Mouse (Mus musculus) midbrain, embryonic 14.5 days (tissue): ENCODE measurements around the gene Dennd1c. TPM values are rescaled to one million over a fixed set of nuclear protein-coding genes. Genes with fewer than 3 reads are reported as not detected.

Experiments used
- ATAC-seq: fragments of 200-750 bp; cut with Nextera tagmentation; 2 replicates; pipeline ENCODE4 v1.8.0; 2017; ENCODE audit warnings: moderate number of reproducible peaks, moderate library complexity; ENCODE audit not compliant: low FRiP score, low TSS enrichment
- DNase-seq: peaks from one replicate; pipeline ENCODE4 v3.0.0-alpha.2; 2015
- H3K27ac ChIP-seq: fragments of 300-500 bp; sonication (generic); replicated peaks from 2 replicates; pipeline ENCODE4 v1.5.1; 2014; ENCODE audit warnings: mild to moderate bottlenecking, low read depth, low read length, moderate library complexity
- H3K27me3 ChIP-seq: fragments of 300-500 bp; sonication (generic); 2 replicates; pipeline ENCODE4 v1.6.1; 2014; ENCODE audit warnings: low read length, control low read depth, mixed read lengths; ENCODE audit not compliant: control insufficient read depth, insufficient read depth
- H3K36me3 ChIP-seq: fragments of 300-500 bp; sonication (generic); 2 replicates; pipeline ENCODE4 v1.6.1; 2014; ENCODE audit warnings: low read length, control low read depth; ENCODE audit not compliant: control insufficient read depth, insufficient read depth
- H3K4me1 ChIP-seq: fragments of 300-500 bp; sonication (generic); 2 replicates; pipeline ENCODE4 v1.6.1; 2014; ENCODE audit warnings: mild to moderate bottlenecking, antibody characterized with exemption, low read length, control low read depth; ENCODE audit not compliant: control insufficient read depth, insufficient read depth
- H3K4me2 ChIP-seq: fragments of 300-500 bp; sonication (generic); 2 replicates; pipeline ENCODE4 v1.6.1; 2014; ENCODE audit warnings: mild to moderate bottlenecking, low read length, moderate library complexity
- H3K4me3 ChIP-seq: fragments of 300-500 bp; sonication (generic); replicated peaks from 2 replicates; pipeline ENCODE4 v1.5.1; 2014; ENCODE audit warnings: low read depth, low read length
- H3K9ac ChIP-seq: fragments of 300-500 bp; sonication (generic); replicated peaks from 2 replicates; pipeline ENCODE4 v1.6.1; 2014; ENCODE audit warnings: mild to moderate bottlenecking, low read length, moderate library complexity
- H3K9me3 ChIP-seq: fragments of 300-500 bp; sonication (generic); 2 replicates; pipeline ENCODE4 v1.6.1; 2016; ENCODE audit warnings: low read length, control low read depth, mixed read lengths; ENCODE audit not compliant: control insufficient read depth
- WGBS: fragments of 180-500 bp; shearing (Covaris S2); extraction: QIAGEN DNeasy Blood & Tissue Kit; methylation state at CpG from one replicate; pipeline ENCODE4 v1.1.7; 2014; 5-methylcytosine and 5-hydroxymethylcytosine counted together
- polyA plus RNA-seq: library from polyadenylated mRNA; unstranded; fragments of >200 nt; fragmentation: Nextera tagmentation; extraction: Ambion mirVana; gene quantifications from 2 replicates; pipeline ENCODE4 v1.2.1, GENCODE M21; 2014

Dennd1c gene
- polyA plus RNA-seq: 3.3 and 3.4 TPM in 2 replicates

DNA sequence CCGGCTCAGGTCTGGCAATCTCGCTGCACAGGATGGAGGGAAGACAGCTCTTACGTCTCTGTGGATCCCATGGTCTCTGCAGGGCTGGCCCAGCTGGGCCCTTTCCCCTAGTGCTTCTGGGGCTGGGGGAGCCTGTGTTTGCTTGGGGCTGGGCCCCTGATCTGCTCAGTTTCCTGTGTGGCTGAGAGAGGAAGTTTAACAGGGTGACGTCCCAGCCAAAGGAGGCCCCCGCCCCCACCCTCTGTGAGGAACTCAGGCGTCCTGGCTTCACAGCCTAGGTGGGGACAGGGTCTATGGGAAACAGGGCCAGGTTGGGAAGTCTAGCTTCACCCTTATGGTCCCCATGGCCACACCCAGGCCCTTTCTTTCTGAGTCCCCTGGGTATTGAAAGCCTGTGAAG lies at the start of gene Dennd1c:
Dennd1c (minus strand) TSS at position 179 of the 400 bp plus-strand sequence.
- 53% methylated on average over 6 of the region's 6 CpGs for WGBS
- no peak within 1 kb of the TSS for H3K27ac ChIP-seq
- no peak for ATAC-seq
- H3K4me2 ChIP-seq: no peak within 1 kb of the TSS
- H3K4me3 ChIP-seq: no peak within 1 kb of the TSS
- no peak within 1 kb of the TSS for H3K9ac ChIP-seq
- H3K27me3 ChIP-seq: no peaks in the 10 kb centered on the region
- no peak for DNase-seq
- peaks cover 30% of the 10 kb centered on the region for H3K36me3 ChIP-seq
- H3K4me1 ChIP-seq: no peaks in the 10 kb centered on the region
- H3K9me3 ChIP-seq: no peaks in the 10 kb centered on the region

- DNase-seq: no peak
- 72% methylated on average over 3 of the region's 3 CpGs for WGBS
- no peaks in the 10 kb centered on the region for H3K27me3 ChIP-seq
- no peak overlapping the region for H3K9ac ChIP-seq
- no peak overlapping the region for H3K4me3 ChIP-seq
- no peaks in the 10 kb centered on the region for H3K9me3 ChIP-seq
- H3K36me3 ChIP-seq: no peaks in the 10 kb centered on the region
- no peak overlapping the region for H3K27ac ChIP-seq
- no peak for ATAC-seq
- H3K4me1 ChIP-seq: no peaks in the 10 kb centered on the region
- H3K4me2 ChIP-seq: no peak overlapping the region
Observed at GRCm38 (mm10) chr17:57125853-57126622, 47.7 kb upstream of the Dennd1c start.

GRCm38 (mm10) chr17:57124792-57125191 lies 46.5 kb upstream of the Dennd1c start:
- no peaks in the 10 kb centered on the region for H3K27me3 ChIP-seq
- no peak for DNase-seq
- WGBS: 89% methylated on average over 4 of the region's 4 CpGs

GRCm38 (mm10) chr17:57123192-57124118 lies 45.1 kb upstream of the Dennd1c start:
- H3K4me1 ChIP-seq: no peaks in the 10 kb centered on the region
- no peaks in the 10 kb centered on the region for H3K27me3 ChIP-seq
- no peak overlapping the region for H3K4me2 ChIP-seq
- ATAC-seq: no peak
- H3K9ac ChIP-seq: no peak overlapping the region
- WGBS: 87% methylated on average over 11 of the region's 11 CpGs
- no peaks in the 10 kb centered on the region for H3K36me3 ChIP-seq
- no peak for DNase-seq
- H3K27ac ChIP-seq: no peak overlapping the region
- no peak overlapping the region for H3K4me3 ChIP-seq
- no peaks in the 10 kb centered on the region for H3K9me3 ChIP-seq

More at GRCm38 (mm10) chr17:57124792-57125191, 46.5 kb upstream of the Dennd1c start:
- H3K27ac ChIP-seq: no peak overlapping the region
- no peaks in the 10 kb centered on the region for H3K4me1 ChIP-seq
- ATAC-seq: no peak
- H3K4me3 ChIP-seq: no peak overlapping the region
- no peak overlapping the region for H3K9ac ChIP-seq
- H3K36me3 ChIP-seq: no peaks in the 10 kb centered on the region
- H3K4me2 ChIP-seq: no peak overlapping the region
- no peaks in the 10 kb centered on the region for H3K9me3 ChIP-seq

- ATAC-seq: no peak
- 96% methylated on average over 2 of the region's 2 CpGs for WGBS
- no peak overlapping the region for H3K4me3 ChIP-seq
- no peak for DNase-seq
- no peaks in the 10 kb centered on the region for H3K4me1 ChIP-seq
- no peak overlapping the region for H3K4me2 ChIP-seq
- no peaks in the 10 kb centered on the region for H3K9me3 ChIP-seq
- H3K27me3 ChIP-seq: no peaks in the 10 kb centered on the region
- H3K27ac ChIP-seq: no peak overlapping the region
- no peak overlapping the region for H3K9ac ChIP-seq
- H3K36me3 ChIP-seq: no peaks in the 10 kb centered on the region
Observed at GRCm38 (mm10) chr17:57121856-57122255, 43.5 kb upstream of the Dennd1c start.

DNA sequence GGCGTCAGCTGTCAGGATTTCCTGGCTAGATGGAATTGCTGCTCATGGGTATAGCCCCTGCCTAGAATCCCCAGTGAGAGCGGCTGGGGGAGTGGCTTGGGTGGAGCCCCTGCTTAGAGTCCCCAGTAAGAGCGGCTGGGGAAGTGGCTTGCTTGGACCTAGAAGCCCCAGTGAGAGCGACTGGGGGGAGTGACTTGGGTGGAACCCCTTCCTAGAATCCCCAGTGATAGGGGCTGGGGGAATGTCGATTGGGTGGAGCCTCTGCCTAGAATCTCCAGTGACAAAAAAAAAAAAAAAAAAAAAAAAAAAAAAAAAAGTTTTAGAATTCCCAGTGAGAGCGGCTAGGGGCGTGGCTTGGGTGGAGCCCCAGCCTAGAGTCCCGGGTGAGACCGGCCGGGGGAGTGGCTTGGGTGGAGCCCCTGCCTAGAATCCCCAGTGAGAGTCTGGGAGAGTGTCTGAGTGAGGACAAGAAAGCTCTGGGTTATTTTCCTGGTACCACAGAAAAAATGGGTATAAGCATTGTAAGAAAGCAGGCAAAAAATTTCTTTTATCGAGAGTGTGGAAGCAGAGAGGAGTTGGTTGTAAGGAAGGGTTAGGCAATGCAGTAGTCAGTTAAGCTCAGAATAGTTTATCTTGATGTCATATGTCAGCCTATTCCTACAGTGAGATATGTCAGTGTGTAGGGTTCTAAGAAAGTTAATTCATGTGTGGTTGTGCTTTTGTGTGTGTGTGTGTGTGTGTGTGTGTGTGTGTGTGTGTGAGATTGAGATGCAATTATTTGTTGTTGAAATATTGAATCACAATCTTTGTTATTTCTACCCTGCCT lies 40.4 kb upstream of the Dennd1c start:
- no peak overlapping the region for H3K4me2 ChIP-seq
- no peaks in the 10 kb centered on the region for H3K9me3 ChIP-seq
- 1% methylated on average over 11 of the region's 11 CpGs for WGBS
- no peaks in the 10 kb centered on the region for H3K36me3 ChIP-seq
- H3K9ac ChIP-seq: no peak overlapping the region
- ATAC-seq: no peak
- H3K4me1 ChIP-seq: no peaks in the 10 kb centered on the region
- no peak overlapping the region for H3K27ac ChIP-seq
- H3K27me3 ChIP-seq: no peaks in the 10 kb centered on the region
- no peak overlapping the region for H3K4me3 ChIP-seq
- DNase-seq: peak; percentile 38

GRCm38 (mm10) chr17:57116801-57117200 lies 38.5 kb upstream of the Dennd1c start:
- WGBS: 82% methylated on average over 2 of the region's 2 CpGs
- DNase-seq: no peak
- Histone ChIP-seq H3K9ac (no peak overlapping the region), H3K4me2 (no peak overlapping the region), H3K27me3 (no peaks in the 10 kb centered on the region), H3K4me1 (no peaks in the 10 kb centered on the region), H3K4me3 (no peak overlapping the region), H3K9me3 (no peaks in the 10 kb centered on the region), H3K27ac (no peak overlapping the region), H3K36me3 (no peaks in the 10 kb centered on the region)
- ATAC-seq: no peak

GRCm38 (mm10) chr17:57112768-57113474 lies 34.6 kb upstream of the Dennd1c start:
- DNase-seq: no peak
- Histone ChIP-seq H3K27me3 (no peaks in the 10 kb centered on the region), H3K4me3 (no peak overlapping the region), H3K27ac (no peak overlapping the region), H3K4me2 (no peak overlapping the region), H3K9ac (no peak overlapping the region), H3K9me3 (no peaks in the 10 kb centered on the region), H3K4me1 (no peaks in the 10 kb centered on the region), H3K36me3 (no peaks in the 10 kb centered on the region)
- WGBS: 92% methylated on average over 10 of the region's 10 CpGs
- no peak for ATAC-seq
